Mouse (Mus musculus): Measurements from ENCODE around the gene Gjb3. TPM values are rescaled to one million over a fixed set of nuclear protein-coding genes. Genes with fewer than 3 reads are reported as not detected.

Gene Gjb3
- total and polyA plus RNA-seq, 2 experiments from 2014 or later, result 0.30 to 1.2 TPM

- H3K27ac ChIP-seq (ENCODE audit: low read depth, low read length), result no peak overlapping the region
- no peaks in the 10 kb centered on the region for H3K36me3 ChIP-seq (ENCODE audit: insufficient read depth)
- no peak for TF ChIP-seq CTCF (IDR thresholded peaks at IDR 0.05; ENCODE audit: low read depth)
- ATAC-seq (no peak), DNase-seq (no peak)
- H3K27me3 ChIP-seq (ENCODE audit: insufficient read depth, low read length), result peaks cover 29% of the 10 kb centered on the region
- H3K9me3 ChIP-seq (ENCODE audit: low read length), result no peaks in the 10 kb centered on the region
- H3K4me1 ChIP-seq (ENCODE audit: insufficient read depth), result peaks cover 11% of the 10 kb centered on the region
- H3K9ac ChIP-seq, result no peak overlapping the region
- no peak overlapping the region for H3K4me3 ChIP-seq (ENCODE audit: low read depth, low read length)
- WGBS, result 75% methylated on average over 7 of the region's 7 CpGs
- no peak overlapping the region for H3K4me2 ChIP-seq (ENCODE audit: low read depth)
Observed at GRCm38 (mm10) chr4:127327258-127327657, 3.4 kb downstream of the Gjb3 start.

DNA sequence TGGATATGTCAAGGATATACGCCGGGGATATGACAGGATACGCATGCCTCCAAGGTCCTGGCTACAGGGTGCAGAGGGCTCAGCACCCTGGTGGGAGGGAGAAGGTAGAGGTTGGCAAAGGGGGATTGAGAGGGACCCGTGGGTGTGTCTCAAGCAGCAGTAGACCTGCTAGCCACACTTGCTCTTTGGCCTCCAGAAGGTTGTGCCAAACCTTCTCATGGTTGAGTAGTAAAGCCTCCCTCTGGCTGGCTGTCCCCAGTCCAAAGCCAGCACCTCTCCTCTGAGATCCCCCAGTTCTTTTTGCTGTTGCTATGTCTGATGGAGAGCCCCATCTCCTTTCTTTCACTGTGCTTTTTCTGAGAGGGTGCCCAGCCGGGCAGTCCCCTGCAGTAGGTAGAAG is 5.4 kb downstream of the Gjb3 start:
- Histone ChIP-seq H3K9ac (no peak overlapping the region), H3K4me3 (ENCODE audit: low read depth, low read length) (no peak overlapping the region), H3K27ac (ENCODE audit: low read depth, low read length) (no peak overlapping the region), H3K36me3 (ENCODE audit: insufficient read depth) (no peaks in the 10 kb centered on the region), H3K4me2 (ENCODE audit: low read depth) (no peak overlapping the region), H3K4me1 (ENCODE audit: insufficient read depth) (0 out of 2 replicates have a peak, but pooled peaks cover 2% of the 10 kb centered on the region), H3K9me3 (ENCODE audit: low read length) (no peaks in the 10 kb centered on the region), H3K27me3 (ENCODE audit: insufficient read depth, low read length) (peaks cover 9% of the 10 kb centered on the region)
- no peak for TF ChIP-seq CTCF (IDR thresholded peaks at IDR 0.05; ENCODE audit: low read depth)
- no peak for DNase-seq
- 91% methylated on average over 5 of the region's 5 CpGs for WGBS
- no peak for ATAC-seq

DNA sequence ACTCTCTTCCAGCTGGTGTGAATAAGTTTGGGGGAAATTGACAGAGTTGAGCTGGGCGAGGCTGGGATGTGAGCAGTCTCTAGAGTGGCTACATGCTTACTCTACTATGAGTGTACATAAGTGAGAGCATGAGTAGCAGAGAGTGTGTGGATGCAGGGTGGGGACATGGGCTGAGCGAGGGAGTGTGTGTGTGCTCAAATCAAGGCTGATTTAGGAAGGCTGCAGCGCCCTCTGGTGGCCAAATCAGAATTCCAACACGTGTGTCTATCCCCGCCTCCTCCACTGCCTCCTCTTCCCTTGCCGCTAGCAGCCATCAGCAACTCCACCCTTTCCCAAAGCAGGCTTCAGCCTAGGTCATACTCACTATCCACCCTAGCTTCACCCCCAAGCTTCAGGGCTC is 5.9 kb downstream of the Gjb3 start:
- peak; percentile 93 for DNase-seq
- Histone ChIP-seq H3K9ac (no peak overlapping the region), H3K4me2 (ENCODE audit: low read depth) (no peak overlapping the region), H3K4me1 (ENCODE audit: insufficient read depth) (no peaks in the 10 kb centered on the region), H3K27ac (ENCODE audit: low read depth, low read length) (no peak overlapping the region), H3K27me3 (ENCODE audit: insufficient read depth, low read length) (peaks cover 4% of the 10 kb centered on the region), H3K9me3 (ENCODE audit: low read length) (no peaks in the 10 kb centered on the region), H3K36me3 (ENCODE audit: insufficient read depth) (no peaks in the 10 kb centered on the region), H3K4me3 (ENCODE audit: low read depth, low read length) (no peak overlapping the region)
- TF ChIP-seq CTCF (IDR thresholded peaks at IDR 0.05; ENCODE audit: low read depth), result peak; percentile 95
- peak; percentile 95 for ATAC-seq
- WGBS, result 10% methylated on average over 6 of the region's 6 CpGs

GRCm38 (mm10) chr4:127324296-127324695 is 6.3 kb downstream of the Gjb3 start:
- H3K36me3 ChIP-seq (ENCODE audit: insufficient read depth), result no peaks in the 10 kb centered on the region
- no peak overlapping the region for H3K9ac ChIP-seq
- DNase-seq (no peak), ATAC-seq (no peak)
- no peak for TF ChIP-seq CTCF (IDR thresholded peaks at IDR 0.05; ENCODE audit: low read depth)
- H3K4me3 ChIP-seq (ENCODE audit: low read depth, low read length), result no peak overlapping the region
- H3K9me3 ChIP-seq (ENCODE audit: low read length), result no peaks in the 10 kb centered on the region
- peaks cover 2% of the 10 kb centered on the region for H3K27me3 ChIP-seq (ENCODE audit: insufficient read depth, low read length)
- H3K4me1 ChIP-seq (ENCODE audit: insufficient read depth), result no peaks in the 10 kb centered on the region
- H3K4me2 ChIP-seq (ENCODE audit: low read depth), result no peak overlapping the region
- H3K27ac ChIP-seq (ENCODE audit: low read depth, low read length), result no peak overlapping the region
- 78% methylated on average over 10 of the region's 10 CpGs for WGBS

DNA sequence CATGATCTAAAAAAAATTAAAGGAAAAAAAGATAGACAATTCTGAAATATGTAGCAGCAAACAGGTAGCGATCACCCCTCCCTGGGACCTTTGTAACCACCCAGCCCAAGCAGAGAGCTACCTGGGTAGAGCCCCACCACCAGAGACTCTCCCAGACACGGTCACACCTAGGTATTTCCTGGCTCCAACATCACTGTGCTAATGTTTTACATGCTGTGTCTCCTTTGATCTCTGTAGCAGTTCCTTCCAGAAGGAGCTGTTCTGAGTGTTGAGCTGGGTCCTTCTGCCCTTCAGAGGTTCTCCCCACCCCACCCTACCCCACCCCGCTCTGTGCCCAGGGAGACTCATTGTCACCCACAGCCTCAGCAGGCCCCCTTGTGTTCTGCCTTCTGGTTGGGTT is 7.0 kb downstream of the Gjb3 start:
- TF ChIP-seq CTCF (IDR thresholded peaks at IDR 0.05; ENCODE audit: low read depth), result no peak
- no peaks in the 10 kb centered on the region; the same call in 1 of the 2 replicates for H3K27me3 ChIP-seq (ENCODE audit: insufficient read depth, low read length)
- no peaks in the 10 kb centered on the region for H3K4me1 ChIP-seq (ENCODE audit: insufficient read depth)
- DNase-seq, result no peak
- no peak overlapping the region for H3K9ac ChIP-seq
- no peak overlapping the region for H3K4me2 ChIP-seq (ENCODE audit: low read depth)
- WGBS, result 91% methylated on average over 3 of the region's 3 CpGs
- no peak overlapping the region for H3K27ac ChIP-seq (ENCODE audit: low read depth, low read length)
- H3K36me3 ChIP-seq (ENCODE audit: insufficient read depth), result no peaks in the 10 kb centered on the region
- no peak overlapping the region for H3K4me3 ChIP-seq (ENCODE audit: low read depth, low read length)
- H3K9me3 ChIP-seq (ENCODE audit: low read length), result no peaks in the 10 kb centered on the region
- no peak for ATAC-seq

DNA sequence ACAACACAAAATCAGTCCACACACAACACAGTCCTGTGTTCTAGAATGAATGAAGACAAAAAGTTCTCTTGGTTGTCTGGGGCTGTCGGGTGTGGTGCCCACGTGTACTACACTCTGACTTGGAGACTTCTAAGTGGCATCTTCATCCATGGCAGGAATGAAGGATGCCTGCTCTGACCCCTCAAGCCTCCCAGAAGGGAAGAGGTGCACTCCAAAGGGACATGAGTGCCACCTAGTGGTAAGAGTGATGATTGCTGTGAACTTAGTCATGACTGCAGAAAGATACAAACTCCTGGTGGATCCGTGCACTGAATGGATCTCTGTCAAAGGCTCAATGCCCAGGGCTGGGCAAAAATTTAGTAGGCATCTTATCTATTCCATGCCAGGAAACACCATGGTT is 11.0 kb downstream of the Gjb3 start:
- Histone ChIP-seq H3K4me2 (ENCODE audit: low read depth) (no peak overlapping the region), H3K27me3 (ENCODE audit: insufficient read depth, low read length) (no peaks in the 10 kb centered on the region), H3K9ac (no peak overlapping the region), H3K27ac (ENCODE audit: low read depth, low read length) (no peak overlapping the region), H3K9me3 (ENCODE audit: low read length) (no peaks in the 10 kb centered on the region), H3K36me3 (ENCODE audit: insufficient read depth) (no peaks in the 10 kb centered on the region), H3K4me3 (ENCODE audit: low read depth, low read length) (no peak overlapping the region), H3K4me1 (ENCODE audit: insufficient read depth) (no peaks in the 10 kb centered on the region)
- WGBS, result 7% methylated on average over 3 of the region's 3 CpGs
- ATAC-seq, result peak; percentile 56
- peak; percentile 94 for TF ChIP-seq CTCF (IDR thresholded peaks at IDR 0.05; ENCODE audit: low read depth)
- DNase-seq, result peak; percentile 81

- WGBS, result 61% methylated on average over 4 of the region's 4 CpGs
Observed at GRCm38 (mm10) chr4:127317143-127317542, 13.5 kb downstream of the Gjb3 start.

DNA sequence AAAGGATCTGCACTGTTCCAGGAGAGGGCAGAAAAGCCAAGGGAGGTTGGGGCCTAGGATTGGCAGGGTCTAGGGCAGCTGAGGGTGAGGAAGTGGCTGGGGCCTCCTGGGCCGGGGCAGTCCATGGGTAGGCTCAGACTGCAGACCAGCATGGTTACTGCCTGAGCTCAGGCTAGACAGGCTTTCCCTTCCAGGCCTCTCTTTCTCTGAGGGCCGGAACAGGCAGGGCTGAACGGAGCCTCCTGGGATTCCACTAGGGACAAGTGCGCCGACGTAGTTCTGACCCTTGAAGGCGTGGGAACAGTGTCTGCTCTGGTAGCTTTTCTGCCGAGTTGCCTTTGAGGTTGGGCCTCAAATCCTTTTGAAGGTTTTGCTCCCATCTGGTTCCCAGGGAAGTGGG is 14.9 kb downstream of the Gjb3 start:
- no peak overlapping the region for H3K27ac ChIP-seq (ENCODE audit: low read depth, low read length)
- H3K4me2 ChIP-seq (ENCODE audit: low read depth), result no peak overlapping the region
- H3K36me3 ChIP-seq (ENCODE audit: insufficient read depth), result no peaks in the 10 kb centered on the region
- H3K9ac ChIP-seq, result no peak overlapping the region
- ATAC-seq (no peak), DNase-seq (no peak)
- H3K4me1 ChIP-seq (ENCODE audit: insufficient read depth), result no peaks in the 10 kb centered on the region
- H3K27me3 ChIP-seq (ENCODE audit: insufficient read depth, low read length), result no peaks in the 10 kb centered on the region
- H3K4me3 ChIP-seq (ENCODE audit: low read depth, low read length), result no peak overlapping the region
- no peaks in the 10 kb centered on the region for H3K9me3 ChIP-seq (ENCODE audit: low read length)
- WGBS, result 90% methylated on average over 8 of the region's 8 CpGs
- no peak for TF ChIP-seq CTCF (IDR thresholded peaks at IDR 0.05; ENCODE audit: low read depth)

More at GRCm38 (mm10) chr4:127317143-127317542, 13.5 kb downstream of the Gjb3 start:
- Histone ChIP-seq H3K4me1 (ENCODE audit: insufficient read depth) (no peaks in the 10 kb centered on the region), H3K9me3 (ENCODE audit: low read length) (no peaks in the 10 kb centered on the region), H3K4me3 (ENCODE audit: low read depth, low read length) (no peak overlapping the region), H3K27me3 (ENCODE audit: insufficient read depth, low read length) (no peaks in the 10 kb centered on the region), H3K27ac (ENCODE audit: low read depth, low read length) (no peak overlapping the region), H3K9ac (no peak overlapping the region), H3K4me2 (ENCODE audit: low read depth) (no peak overlapping the region), H3K36me3 (ENCODE audit: insufficient read depth) (no peaks in the 10 kb centered on the region)
- peak; percentile 37 for DNase-seq
- ATAC-seq, result no peak
- TF ChIP-seq CTCF (IDR thresholded peaks at IDR 0.05; ENCODE audit: low read depth), result peak; percentile 41

Data from forebrain, postnatal 0 days (tissue).